Mouse (Mus musculus): ENCODE results near the gene Sdhaf4.

The Sdhaf4 gene

GRCm38 (mm10) chr1:23955539-23955938, 49.9 kb downstream of the Sdhaf4 start:
- DNase-seq (ENCODE audit: low spot score in 2 of 2) = no peak

- DNase-seq (ENCODE audit: low spot score in 2 of 2) = no peak
Observed at GRCm38 (mm10) chr1:23953921-23954320, 51.5 kb downstream of the Sdhaf4 start.

DNA sequence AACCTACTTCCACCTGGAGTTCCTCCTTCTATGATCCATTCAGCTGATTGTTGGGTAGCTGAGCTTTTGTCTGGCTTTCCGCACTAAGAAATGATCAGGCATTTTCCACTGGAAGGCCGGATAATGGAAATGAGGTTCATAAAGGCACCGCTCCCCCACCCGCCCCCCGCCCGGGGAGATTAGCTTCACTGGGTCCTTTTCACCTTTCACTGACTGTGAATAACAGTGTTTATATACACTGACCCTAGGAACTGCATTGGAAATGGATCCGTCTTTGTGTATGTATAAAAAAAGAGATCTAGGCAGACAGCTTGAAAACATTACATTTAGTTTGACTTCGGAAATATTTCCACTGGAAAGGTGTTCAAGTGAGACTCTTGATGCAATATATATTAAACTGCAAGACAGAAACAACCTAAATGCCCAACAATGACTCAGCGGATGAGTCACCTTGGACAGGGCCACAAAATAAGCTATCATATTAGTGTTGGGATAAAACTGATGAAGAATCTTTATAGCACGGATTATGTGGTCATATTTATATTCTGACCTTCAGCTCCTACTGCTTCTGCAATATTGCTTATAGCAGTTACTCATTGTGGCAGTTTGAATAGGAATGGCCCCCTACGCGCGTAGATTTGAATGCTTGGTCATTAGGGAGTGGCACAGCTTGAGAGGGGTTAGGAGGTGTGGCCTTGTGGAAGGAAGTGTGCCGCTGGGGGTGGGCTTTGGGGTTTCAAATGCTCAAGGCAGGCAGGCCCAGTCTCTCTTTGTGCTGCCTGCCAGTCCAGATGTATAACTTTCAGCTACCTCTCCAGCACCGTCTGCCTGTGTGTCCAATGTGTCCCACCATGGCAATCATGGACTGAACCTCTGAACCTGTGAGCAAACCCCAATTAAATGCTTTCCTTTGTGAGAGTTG, 56.4 kb downstream of the Sdhaf4 start:
- DNase-seq (ENCODE audit: low spot score in 2 of 2) = no peak

DNA sequence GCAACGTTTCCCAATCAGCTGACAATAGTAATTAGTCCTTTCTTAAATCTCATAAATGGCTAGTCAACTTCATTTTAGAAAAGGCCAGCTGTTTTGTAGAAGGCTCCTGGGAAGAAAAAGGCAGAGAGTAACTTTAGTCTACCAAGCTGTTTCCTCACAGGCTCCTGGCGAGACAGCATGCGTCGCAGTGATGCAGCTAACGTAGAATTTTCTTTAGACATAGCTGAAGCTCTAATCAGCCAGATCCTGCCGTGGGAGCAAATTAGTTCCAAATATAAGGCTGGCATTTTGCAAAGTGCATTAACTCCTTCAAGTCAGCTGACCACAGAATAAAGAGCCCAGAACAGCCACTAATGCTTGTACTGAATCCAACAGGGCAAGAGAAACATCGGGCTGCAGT, 57.2 kb downstream of the Sdhaf4 start:
- no peak for DNase-seq (ENCODE audit: low spot score in 2 of 2)
